Mouse (Mus musculus): ENCODE measurements around the gene Vti1b. TPM values are rescaled to one million over a fixed set of nuclear protein-coding genes. Genes with fewer than 3 reads are reported as not detected.
"Not testable (repeated sequence)": the region's sequence is repeated elsewhere in the genome, so short reads cannot be mapped to it uniquely, and the experiment has no call there.

Vti1b gene
- polyA plus RNA-seq (2016; fragmentation: Nextera tagmentation; extraction: Ambion mirVana), result 90.7 and 91.4 TPM in 2 replicates

DNA sequence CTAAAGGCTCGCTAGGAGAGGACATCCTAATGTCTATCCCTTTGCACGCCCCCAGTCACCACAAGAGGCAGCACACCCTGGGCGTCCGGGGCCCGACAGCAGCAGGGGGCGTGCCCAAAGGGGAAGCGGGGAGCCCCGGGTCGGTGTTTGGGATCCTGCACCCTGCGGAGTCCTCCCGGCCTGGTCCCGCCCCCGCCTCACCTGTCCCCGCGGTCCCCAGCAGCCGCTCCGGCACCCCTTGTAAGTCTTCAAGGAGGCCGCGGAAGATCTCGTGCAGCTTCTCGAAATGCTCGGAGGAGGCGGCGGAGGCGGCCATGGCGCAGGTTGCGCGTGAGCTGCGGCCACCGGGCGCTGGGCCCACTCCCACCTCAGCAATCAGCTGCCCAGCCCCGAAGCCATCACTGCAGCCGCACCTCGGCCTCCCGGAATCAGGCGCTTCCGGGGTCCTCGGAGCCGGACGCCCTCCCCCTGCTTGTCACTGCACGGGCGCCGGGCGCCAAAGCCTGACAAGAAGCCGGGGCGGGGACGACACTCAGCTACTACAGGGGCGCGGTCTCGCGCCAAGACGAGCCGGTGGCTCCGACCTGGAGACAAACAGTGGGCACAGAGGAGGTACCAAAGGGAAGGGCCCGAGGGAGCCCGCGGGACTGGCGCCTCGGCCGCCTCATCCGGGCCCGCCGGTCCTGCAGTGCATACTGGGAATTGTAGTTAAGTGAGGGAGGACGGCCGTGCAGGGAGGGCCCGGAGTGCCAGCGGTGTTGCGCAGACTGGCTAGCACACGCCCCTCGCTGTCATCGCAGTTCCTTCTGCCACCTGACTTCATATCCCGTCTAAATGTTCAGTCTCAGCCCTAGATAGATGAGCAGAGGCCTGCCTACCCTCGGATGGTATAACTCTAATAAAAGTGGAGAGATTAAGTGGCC is at the start of gene Vti1b:
Gene Vti1b (minus strand): TSS at position 649 of the 923 bp plus-strand sequence.
- H3K36me3 ChIP-seq (replicated peaks), result peaks cover 30% of the 10 kb centered on the region
- H3K4me3 ChIP-seq, result peak within 1 kb of the TSS; percentile 98
- peaks cover 22% of the 10 kb centered on the region for H3K4me1 ChIP-seq
- no peaks in the 10 kb centered on the region for H3K9me3 ChIP-seq
- peak within 1 kb of the TSS; percentile 99 for H3K27ac ChIP-seq
- peak; percentile 89 for DNase-seq (ENCODE audit: extremely low spot score, low spot score)
- no peaks in the 10 kb centered on the region for H3K27me3 ChIP-seq (ENCODE audit: poor library complexity, severe bottlenecking)
- under 1% methylated on average over 73 of the region's 73 CpGs for WGBS

- Histone ChIP-seq H3K4me1 (no peaks in the 10 kb centered on the region), H3K27me3 (ENCODE audit: poor library complexity, severe bottlenecking) (no peaks in the 10 kb centered on the region), H3K27ac (no peak overlapping the region), H3K9me3 (no peaks in the 10 kb centered on the region), H3K4me3 (no peak overlapping the region), H3K36me3 (replicated peaks) (no peaks in the 10 kb centered on the region)
- DNase-seq (ENCODE audit: extremely low spot score, low spot score), result no peak
- 78% methylated on average over 5 of the region's 5 CpGs for WGBS
These were observed 45.0 kb upstream of the Vti1b start for GRCm38 (mm10) chr12:79217511-79217910.

- Histone ChIP-seq H3K27ac (no peak overlapping the region), H3K36me3 (replicated peaks) (no peaks in the 10 kb centered on the region), H3K4me3 (no peak overlapping the region), H3K27me3 (ENCODE audit: poor library complexity, severe bottlenecking) (no peaks in the 10 kb centered on the region), H3K9me3 (no peaks in the 10 kb centered on the region), H3K4me1 (peaks cover 10% of the 10 kb centered on the region; the same call in 1 of the 2 replicates)
- 90% methylated on average over 8 of the region's 8 CpGs for WGBS
- DNase-seq (ENCODE audit: extremely low spot score, low spot score), result no peak
These were observed 39.0 kb upstream of the Vti1b start for GRCm38 (mm10) chr12:79211447-79211846.

DNA sequence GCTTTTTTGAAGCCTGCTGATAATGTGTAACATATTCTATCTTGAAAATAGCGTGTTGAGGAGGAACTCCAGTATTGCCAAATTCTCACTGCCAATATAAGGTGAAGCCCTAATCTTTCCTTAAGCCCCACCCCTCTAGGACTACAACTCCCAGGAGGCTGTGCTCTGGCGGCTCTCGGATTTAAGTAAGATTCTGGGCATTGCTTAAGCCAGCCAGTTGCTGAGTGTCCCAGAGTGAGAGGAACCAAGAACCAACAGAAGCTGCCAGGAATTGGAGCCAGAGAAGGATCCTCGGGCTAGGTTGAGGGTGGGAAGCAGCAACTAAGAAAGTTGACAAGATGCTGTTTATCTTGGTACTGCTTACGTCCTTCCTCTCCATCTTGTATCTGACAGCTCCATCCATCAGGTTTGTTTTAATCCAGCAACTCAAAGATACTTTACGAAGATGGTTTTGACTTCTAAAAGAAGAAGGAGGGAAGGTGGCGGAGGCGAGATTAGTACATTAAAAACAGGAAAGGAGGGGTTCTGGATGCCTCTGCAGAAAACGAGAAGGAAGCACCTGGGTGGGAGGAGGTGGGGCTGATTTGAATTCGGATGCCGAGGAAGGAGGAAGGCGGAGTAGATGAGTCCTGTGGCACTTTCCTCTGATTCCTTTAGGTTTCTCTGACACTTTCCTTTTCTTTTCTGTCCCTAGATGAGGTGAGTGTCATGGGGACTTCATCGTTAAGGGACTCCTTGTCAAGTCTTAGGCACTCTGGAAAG is 36.4 kb upstream of the Vti1b start, which contains the start of gene Rdh12:
Gene Rdh12 (plus strand): TSS at position 212 of the 762 bp plus-strand sequence.
- Histone ChIP-seq H3K27me3 (ENCODE audit: poor library complexity, severe bottlenecking) (no peaks in the 10 kb centered on the region), H3K4me1 (peaks cover 10% of the 10 kb centered on the region; the same call in 1 of the 2 replicates), H3K9me3 (no peaks in the 10 kb centered on the region), H3K36me3 (replicated peaks) (no peaks in the 10 kb centered on the region), H3K27ac (no peak within 1 kb of the TSS), H3K4me3 (peak within 1 kb of the TSS; percentile 57)
- DNase-seq (ENCODE audit: extremely low spot score, low spot score), result no peak
- 7% methylated on average over 13 of the region's 13 CpGs for WGBS

DNA sequence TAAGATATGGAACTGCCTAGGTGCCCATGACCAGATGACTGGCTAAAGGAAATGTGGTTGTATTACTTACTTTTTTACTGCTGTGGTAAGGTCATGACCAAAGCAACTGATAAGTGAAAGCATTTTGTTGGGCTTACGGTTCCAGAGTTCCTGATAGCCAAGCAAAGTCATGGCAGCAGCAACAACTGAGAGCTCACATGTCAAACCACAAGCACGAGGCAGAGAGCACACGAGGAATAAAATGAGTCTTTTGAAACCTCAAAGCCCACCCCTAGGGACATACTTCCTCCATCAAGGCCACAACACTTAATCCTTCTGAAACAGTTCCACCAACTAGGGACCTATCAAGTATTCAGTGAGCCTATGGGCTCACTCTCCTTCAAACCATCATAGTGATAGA is 29.4 kb upstream of the Vti1b start:
- 81% methylated on average over 3 of the region's 3 CpGs for WGBS
- H3K9me3 ChIP-seq, result no peaks in the 10 kb centered on the region
- H3K4me1 ChIP-seq, result no peaks in the 10 kb centered on the region
- no peak for DNase-seq (ENCODE audit: extremely low spot score, low spot score)
- H3K27me3 ChIP-seq (ENCODE audit: poor library complexity, severe bottlenecking), result no peaks in the 10 kb centered on the region
- H3K27ac ChIP-seq, result no peak overlapping the region
- H3K4me3 ChIP-seq, result no peak overlapping the region
- H3K36me3 ChIP-seq (replicated peaks), result no peaks in the 10 kb centered on the region

GRCm38 (mm10) chr12:79197105-79197504 is 24.6 kb upstream of the Vti1b start:
- Histone ChIP-seq H3K9me3 (no peaks in the 10 kb centered on the region), H3K27ac (no peak overlapping the region), H3K4me1 (peaks cover under 1% of the 10 kb centered on the region), H3K27me3 (ENCODE audit: poor library complexity, severe bottlenecking) (no peaks in the 10 kb centered on the region), H3K4me3 (no peak overlapping the region), H3K36me3 (replicated peaks) (no peaks in the 10 kb centered on the region)
- DNase-seq (ENCODE audit: extremely low spot score, low spot score), result no peak
- 88% methylated on average over 5 of the region's 5 CpGs for WGBS

- Histone ChIP-seq H3K27ac (no peak overlapping the region), H3K36me3 (replicated peaks) (peaks cover under 1% of the 10 kb centered on the region), H3K4me1 (peaks cover 15% of the 10 kb centered on the region), H3K9me3 (no peaks in the 10 kb centered on the region), H3K27me3 (ENCODE audit: poor library complexity, severe bottlenecking) (no peaks in the 10 kb centered on the region), H3K4me3 (no peak overlapping the region)
- WGBS, result 3% methylated on average over 3 of the region's 3 CpGs
- peak; percentile 71 for DNase-seq (ENCODE audit: extremely low spot score, low spot score)
These were observed 21.0 kb upstream of the Vti1b start for GRCm38 (mm10) chr12:79193441-79193840.

GRCm38 (mm10) chr12:79192193-79192592 is 19.7 kb upstream of the Vti1b start, which contains the start of gene Rdh11:
Gene Rdh11, minus strand, starts transcription at chr12:79192293.
- peak within 1 kb of the TSS; percentile 70 for H3K4me3 ChIP-seq
- WGBS, result 58% methylated on average over 6 of the region's 6 CpGs
- H3K27ac ChIP-seq, result peak within 1 kb of the TSS; percentile 84
- no peaks in the 10 kb centered on the region for H3K9me3 ChIP-seq
- peaks cover 13% of the 10 kb centered on the region for H3K36me3 ChIP-seq (replicated peaks)
- H3K4me1 ChIP-seq, result peaks cover 15% of the 10 kb centered on the region
- no peaks in the 10 kb centered on the region for H3K27me3 ChIP-seq (ENCODE audit: poor library complexity, severe bottlenecking)
- no peak for DNase-seq (ENCODE audit: extremely low spot score, low spot score)

DNA sequence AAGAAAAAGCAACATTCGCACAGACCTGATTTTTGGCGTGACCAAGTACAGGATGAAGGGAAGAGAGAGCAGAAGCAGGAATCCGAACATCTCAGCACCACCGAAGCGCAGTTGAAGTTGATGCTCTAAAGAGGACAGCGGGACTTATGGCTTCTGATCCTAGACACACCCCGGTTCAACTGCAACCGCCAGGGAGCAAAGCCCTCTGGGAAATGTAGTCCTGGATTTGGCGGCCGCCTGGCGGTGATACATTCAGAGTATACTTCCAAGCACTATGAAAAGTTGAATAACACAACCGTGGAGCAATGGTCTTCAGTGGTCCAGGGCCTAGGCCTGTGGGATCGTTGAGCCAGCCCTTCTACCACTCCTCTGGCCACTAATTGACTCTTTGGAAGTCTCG is 19.2 kb upstream of the Vti1b start:
- H3K9me3 ChIP-seq, result no peaks in the 10 kb centered on the region
- peak overlapping the region; percentile 84 for H3K27ac ChIP-seq
- 4% methylated on average over 14 of the region's 14 CpGs for WGBS
- H3K36me3 ChIP-seq (replicated peaks), result peaks cover 18% of the 10 kb centered on the region
- no peaks in the 10 kb centered on the region for H3K27me3 ChIP-seq (ENCODE audit: poor library complexity, severe bottlenecking)
- DNase-seq (ENCODE audit: extremely low spot score, low spot score), result peak; percentile 83
- H3K4me1 ChIP-seq, result peaks cover 15% of the 10 kb centered on the region
- H3K4me3 ChIP-seq, result peak overlapping the region; percentile 70

DNA sequence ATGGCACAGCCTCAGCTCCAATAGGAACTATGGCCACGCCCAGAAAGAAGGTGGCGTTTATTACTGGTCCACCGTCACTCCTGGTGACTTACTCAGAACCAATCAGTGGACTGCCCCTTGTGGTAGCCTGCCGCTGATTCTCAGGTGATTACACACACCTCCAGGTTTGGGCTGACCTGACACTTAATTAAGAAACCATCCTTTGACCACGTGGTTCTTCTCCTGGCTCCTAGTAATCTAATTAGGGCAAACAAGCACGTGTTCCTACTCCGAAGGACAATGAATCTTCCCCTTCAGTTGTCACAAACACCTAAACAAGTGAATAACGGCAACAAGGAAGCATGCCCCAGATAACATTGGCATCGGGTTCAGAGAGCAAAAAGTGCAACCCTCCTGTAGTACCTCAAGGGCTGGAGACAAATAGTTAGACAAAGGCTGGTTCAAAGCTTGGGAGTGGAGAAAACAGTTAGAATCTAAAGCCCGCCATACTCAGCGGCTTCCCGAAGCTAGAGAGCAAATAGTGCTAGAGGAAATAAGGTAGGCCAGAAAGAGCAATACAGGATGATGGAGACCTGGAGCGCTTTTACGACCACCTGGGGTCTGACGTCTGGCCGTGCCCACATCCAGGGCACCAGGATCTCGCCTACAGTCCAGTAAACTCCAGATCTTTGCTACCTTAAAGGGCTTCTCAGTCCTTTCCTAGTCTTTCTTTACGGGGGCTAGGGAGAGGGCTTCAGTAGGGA is 18.6 kb upstream of the Vti1b start:
- WGBS, result under 1% methylated on average over 18 of the region's 18 CpGs
- no peaks in the 10 kb centered on the region for H3K27me3 ChIP-seq (ENCODE audit: poor library complexity, severe bottlenecking)
- H3K27ac ChIP-seq, result peak overlapping the region; percentile 84
- no peaks in the 10 kb centered on the region for H3K9me3 ChIP-seq
- H3K4me1 ChIP-seq, result peaks cover 15% of the 10 kb centered on the region
- peaks cover 24% of the 10 kb centered on the region for H3K36me3 ChIP-seq (replicated peaks)
- peak; percentile 68 for DNase-seq (ENCODE audit: extremely low spot score, low spot score)
- H3K4me3 ChIP-seq, result peak overlapping the region; percentile 70

DNA sequence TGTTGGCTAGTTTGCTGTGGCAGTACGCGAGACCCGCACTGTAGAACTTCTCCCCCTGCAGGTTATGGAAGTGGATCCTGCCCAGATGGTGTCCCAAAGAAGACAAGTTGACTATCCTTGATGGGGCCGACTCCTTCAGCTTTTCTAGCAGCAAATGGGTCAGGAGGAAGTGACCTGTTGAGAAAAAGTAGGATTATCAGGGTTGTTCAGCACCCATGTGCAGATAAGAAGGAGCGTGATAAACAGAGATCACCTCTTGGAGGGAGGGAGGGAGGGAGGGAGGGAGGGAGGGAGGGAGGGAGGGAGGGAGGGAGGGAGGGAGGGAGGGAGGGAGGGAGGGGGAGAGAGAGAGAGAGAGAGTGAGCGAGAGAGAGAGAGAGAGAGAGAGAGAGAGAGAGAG is 12.7 kb upstream of the Vti1b start:
- H3K4me1 ChIP-seq; H3K4me3 ChIP-seq; DNase-seq (ENCODE audit: extremely low spot score, low spot score); H3K27me3 ChIP-seq (ENCODE audit: poor library complexity, severe bottlenecking); H3K9me3 ChIP-seq; H3K27ac ChIP-seq: not testable (repeated sequence)
- H3K36me3 ChIP-seq (replicated peaks), result peaks cover 83% of the 10 kb centered on the region
- 91% methylated on average over 5 of the region's 6 CpGs for WGBS

- Histone ChIP-seq H3K36me3 (replicated peaks) (peaks cover 51% of the 10 kb centered on the region), H3K27ac (no peak overlapping the region), H3K27me3 (ENCODE audit: poor library complexity, severe bottlenecking) (no peaks in the 10 kb centered on the region), H3K9me3 (no peaks in the 10 kb centered on the region), H3K4me1 (peaks cover 15% of the 10 kb centered on the region), H3K4me3 (no peak overlapping the region)
- DNase-seq (ENCODE audit: extremely low spot score, low spot score), result no peak
- 95% methylated on average over 5 of the region's 5 CpGs for WGBS
These were observed 3.5 kb upstream of the Vti1b start for GRCm38 (mm10) chr12:79175998-79176397.
